8 mouse cellular contexts compared by ENCODE assay signal in the genomic region with DNA sequence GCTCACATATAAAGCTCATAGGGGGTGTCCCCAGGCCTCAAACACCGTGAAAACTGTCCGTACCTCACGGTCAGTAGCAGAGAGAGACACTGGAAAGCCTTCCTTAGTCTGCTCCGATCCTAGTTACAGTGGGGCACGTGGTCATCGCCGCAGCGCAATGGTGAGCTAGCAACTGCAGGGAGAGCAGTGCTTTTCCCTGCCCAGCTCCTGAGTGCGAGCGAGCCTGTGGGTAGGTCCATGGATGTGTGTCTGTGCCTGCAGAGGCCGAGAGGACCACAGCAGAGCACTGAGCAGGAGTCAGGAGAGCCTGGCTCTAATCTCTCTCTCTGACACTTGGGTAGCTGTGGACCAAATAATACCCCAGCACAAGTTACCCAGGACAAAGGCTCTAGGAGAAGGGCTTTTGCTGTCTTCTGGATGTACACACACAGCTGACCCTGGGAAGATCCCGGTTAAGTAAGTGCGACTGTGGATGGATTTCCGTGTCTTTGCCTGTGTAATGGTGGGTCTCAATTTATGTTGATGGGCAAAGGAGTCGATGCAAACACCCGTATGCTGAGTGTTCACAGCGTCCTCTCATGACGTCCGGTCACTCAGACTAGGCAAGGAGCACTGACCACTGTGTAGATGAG. TPM values are rescaled to one million over a fixed set of nuclear protein-coding genes. Genes with fewer than 3 reads are reported as not detected.
DNase-seq lines count a peak whose midpoint lies in the region; ATAC-seq and TF ChIP-seq lines count a peak whose summit lies in the region.

No protein-coding gene starts in this region.

- no peak overlapping the region for H3K9ac ChIP-seq in midbrain, embryonic 12.5 days (replicated peaks)

- H3K4me3 ChIP-seq in lung, adult 2 months (replicated peaks; ENCODE audit: extremely low read depth, low read depth, low read length): peak overlapping the region; percentile 70
- H3K4me3 ChIP-seq in erythroblast, embryonic 14.5 days (replicated peaks): peak overlapping the region; percentile 69
- no peak overlapping the region for H3K4me3 ChIP-seq in midbrain, embryonic 12.5 days

- no peak for TF ChIP-seq CTCF in lung, adult 2 months (IDR thresholded peaks at IDR 0.05; ENCODE audit: insufficient read depth, low read length)

- WGBS in lung, adult 2 months: 38% methylated on average over 19 of the region's 19 CpGs
- WGBS in midbrain, embryonic 12.5 days: 76% methylated on average over 19 of the region's 19 CpGs

- peak; percentile 50; the same call in 1 of the 2 replicates for TF ChIP-seq POLR2A in lung, adult 2 months (IDR thresholded peaks at IDR 0.05; ENCODE audit: borderline replicate concordance, extremely low read depth, low read depth, low read length)

- peak overlapping the region; percentile 58 for H3K4me2 ChIP-seq in midbrain, embryonic 12.5 days (replicated peaks)

- H3K9me3 ChIP-seq in erythroblast, embryonic 14.5 days (ENCODE audit: control insufficient read depth, low read length): no peaks in the 10 kb centered on the region
- H3K9me3 ChIP-seq in midbrain, embryonic 12.5 days: no peaks in the 10 kb centered on the region

- no peaks in the 10 kb centered on the region for H3K36me3 ChIP-seq in erythroblast, embryonic 14.5 days (ENCODE audit: control insufficient read depth)
- H3K36me3 ChIP-seq in midbrain, embryonic 12.5 days: no peaks in the 10 kb centered on the region

- peak; percentile 24 for DNase-seq in lung, adult 2 months
- DNase-seq in lung, postnatal 25 days (ENCODE audit: low spot score): no peak
- DNase-seq in kidney, postnatal 25 days: peak; percentile 13 to 37
- no peak for DNase-seq in left cerebral cortex, postnatal 25 days (ENCODE audit: low spot score in 2 of 2)
- DNase-seq in ovary, postnatal 10 days (ENCODE audit: low spot score): no peak
- DNase-seq in left cerebral cortex, postnatal 14 days (ENCODE audit: low spot score in 2 of 2): no peak

- no peak overlapping the region for H3K27ac ChIP-seq in midbrain, embryonic 12.5 days (replicated peaks)

- 0 out of 2 replicates have a peak, but pooled peaks cover 4% of the 10 kb centered on the region for H3K4me1 ChIP-seq in lung, adult 2 months (ENCODE audit: control insufficient read depth, insufficient read depth, low read length)
- peaks cover 36% of the 10 kb centered on the region for H3K4me1 ChIP-seq in erythroblast, embryonic 14.5 days (ENCODE audit: control insufficient read depth)
- peaks cover 7% of the 10 kb centered on the region for H3K4me1 ChIP-seq in midbrain, embryonic 12.5 days

- no peaks in the 10 kb centered on the region for H3K27me3 ChIP-seq in erythroblast, embryonic 14.5 days (ENCODE audit: control insufficient read depth)
- peaks cover 24% of the 10 kb centered on the region for H3K27me3 ChIP-seq in midbrain, embryonic 12.5 days

- intact Hi-C loops in left cerebral cortex, postnatal 25 days (cut with DNase I): loop anchor here (10.0 kb wide), 1 partner anchor 50 kb away; no protein-coding TSS in a partner anchor
- intact Hi-C loops in left cerebral cortex, postnatal 14 days (cut with DNase I): no loop called here

- no peak for ATAC-seq in midbrain, embryonic 12.5 days (ENCODE audit: low FRiP score, low read depth)

RNA-seq across cellular contexts. Expression of gene Nrros, which starts 0.9 kb away (rescaled TPM):
- 40.6 and 40.9 TPM in 2 replicates for polyA plus RNA-seq in lung, adult 2 months (2012; rRNA removed)
- 0.17 and 0.60 TPM in 2 replicates for polyA plus RNA-seq in erythroblast, embryonic 14.5 days (2012)
- 6.9 and 9.9 TPM in 2 replicates for polyA plus RNA-seq in midbrain, embryonic 12.5 days (2016; fragmentation: Nextera tagmentation; extraction: Ambion mirVana)
- total RNA-seq in left cerebral cortex, postnatal 25 days (2021): 1 to 10 TPM; 7.9 to 8.9 TPM
- 10 to 100 TPM in 1 of 2 experiments, 1 to 10 TPM in 1; 8.5 to 12.3 TPM for total RNA-seq in left cerebral cortex, postnatal 14 days (2021)

RNA-seq across cellular contexts. Expression of gene Bex6, which starts 15.1 kb away (rescaled TPM):
- not detected in 2 replicates for polyA plus RNA-seq in lung, adult 2 months (2012; rRNA removed)
- not detected in 2 replicates for polyA plus RNA-seq in erythroblast, embryonic 14.5 days (2012)
- polyA plus RNA-seq in midbrain, embryonic 12.5 days (2016; fragmentation: Nextera tagmentation; extraction: Ambion mirVana): not detected in 2 replicates
- total RNA-seq in left cerebral cortex, postnatal 25 days (2021): not detected
- total RNA-seq in left cerebral cortex, postnatal 14 days (2021): not detected

Comparison
In these comparisons a context has a peak if more than half of its experiments do, and no peak if none do; other contexts are left out.
1. DNase-seq: peak in lung, adult 2 months (single experiment) and kidney, postnatal 25 days (2 of 2); none in lung, postnatal 25 days (single experiment), left cerebral cortex, postnatal 25 days (0 of 2), ovary, postnatal 10 days (single experiment) and left cerebral cortex, postnatal 14 days (0 of 2).